Mouse (Mus musculus) forebrain, embryonic 14.5 days (tissue): ENCODE data around the gene Fbxl15. TPM values are rescaled to one million over a fixed set of nuclear protein-coding genes. Genes with fewer than 3 reads are reported as not detected.
A peak's percentile ranks its signal among the peaks of the same experiment; 100 is the strongest.

Experiments
- ATAC-seq: fragments of 200-750 bp; cut with Nextera tagmentation; 2 replicates; pipeline ENCODE4 v1.8.0; 2017; ENCODE audit warnings: mild to moderate bottlenecking, moderate library complexity
- DNase-seq: peaks from one replicate; pipeline ENCODE4 v3.0.0-alpha.2; 2015; ENCODE audit warnings: low spot score
- H3K27ac ChIP-seq: fragments of 300-500 bp; sonication (generic); 2 replicates; pipeline ENCODE4 v1.5.1; 2014; ENCODE audit warnings: low read depth, mild to moderate bottlenecking, control low read depth, low read length, moderate library complexity
- H3K27me3 ChIP-seq: fragments of 300-500 bp; sonication (generic); replicated peaks from 2 replicates; pipeline ENCODE4 v1.6.1; 2014; ENCODE audit warnings: low read length, control low read depth, mixed read lengths; ENCODE audit not compliant: control insufficient read depth, insufficient read depth
- H3K36me3 ChIP-seq: fragments of 300-500 bp; sonication (generic); 2 replicates; pipeline ENCODE4 v1.6.1; 2014; ENCODE audit warnings: low read length, control low read depth; ENCODE audit not compliant: control insufficient read depth, insufficient read depth
- H3K4me1 ChIP-seq: fragments of 300-500 bp; sonication (generic); 2 replicates; pipeline ENCODE4 v1.6.1; 2014; ENCODE audit warnings: antibody characterized with exemption, low read length, control low read depth; ENCODE audit not compliant: control insufficient read depth, insufficient read depth
- H3K4me2 ChIP-seq: fragments of 300-500 bp; sonication (generic); 2 replicates; pipeline ENCODE4 v1.6.1; 2014; ENCODE audit warnings: mild to moderate bottlenecking, control low read depth, low read length
- H3K4me3 ChIP-seq: fragments of 300-500 bp; sonication (generic); 2 replicates; pipeline ENCODE4 v1.5.1; 2014; ENCODE audit warnings: low read depth, low read length, control low read depth
- H3K9ac ChIP-seq: fragments of 300-500 bp; sonication (generic); 2 replicates; pipeline ENCODE4 v1.6.1; 2014; ENCODE audit warnings: mild to moderate bottlenecking, low read length, control low read depth, moderate library complexity
- H3K9me3 ChIP-seq: fragments of 300-500 bp; sonication (generic); replicated peaks from 2 replicates; pipeline ENCODE4 v1.6.1; 2016; ENCODE audit warnings: low read length, control low read depth, mixed read lengths; ENCODE audit not compliant: control insufficient read depth
- whole genome bisulfite sequencing: fragments of 180-500 bp; shearing (Covaris S2); extraction: QIAGEN DNeasy Blood & Tissue Kit; methylation state at CpG from one replicate; pipeline ENCODE4 v1.1.7; 2014; 5-methylcytosine and 5-hydroxymethylcytosine counted together
- polyA plus RNA-seq: library from polyadenylated mRNA; unstranded; fragments of >200 nt; fragmentation: Nextera tagmentation; extraction: Ambion mirVana; gene quantifications from 2 replicates; pipeline ENCODE4 v1.2.1, GENCODE M21; 2014

Gene Fbxl15
- polyA plus RNA-seq, 1 experiment from 2014 or later: 43.1 TPM

DNA sequence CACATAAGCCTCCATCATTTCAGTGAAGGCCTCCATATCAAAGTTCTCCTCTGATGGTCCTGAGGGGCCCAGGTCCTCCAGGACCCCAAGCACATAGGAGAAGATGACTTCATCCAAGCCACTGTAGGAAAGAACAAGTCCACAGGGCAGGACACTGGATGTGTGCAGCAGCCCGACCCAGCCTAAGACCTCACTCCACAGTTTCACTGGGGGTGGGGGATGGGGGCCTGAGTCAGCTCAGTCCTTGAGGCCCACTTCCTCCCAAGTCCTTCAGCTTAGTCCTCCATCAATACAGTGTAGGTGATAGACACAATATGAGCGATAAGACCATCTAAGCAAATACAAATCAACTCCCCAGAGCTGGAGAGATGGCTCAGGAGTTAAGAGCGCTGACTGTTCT is 4.0 kb downstream of the Fbxl15 start:
- ATAC-seq (no peak), DNase-seq (no peak)
- Histone ChIP-seq H3K4me3 (no peak overlapping the region), H3K9me3 (no peaks in the 10 kb centered on the region), H3K27me3 (no peaks in the 10 kb centered on the region), H3K9ac (no peak overlapping the region), H3K36me3 (peaks cover 27% of the 10 kb centered on the region), H3K27ac (no peak overlapping the region), H3K4me2 (no peak overlapping the region), H3K4me1 (peaks cover 16% of the 10 kb centered on the region)
- WGBS: 87% methylated on average over 3 of the region's 3 CpGs

DNA sequence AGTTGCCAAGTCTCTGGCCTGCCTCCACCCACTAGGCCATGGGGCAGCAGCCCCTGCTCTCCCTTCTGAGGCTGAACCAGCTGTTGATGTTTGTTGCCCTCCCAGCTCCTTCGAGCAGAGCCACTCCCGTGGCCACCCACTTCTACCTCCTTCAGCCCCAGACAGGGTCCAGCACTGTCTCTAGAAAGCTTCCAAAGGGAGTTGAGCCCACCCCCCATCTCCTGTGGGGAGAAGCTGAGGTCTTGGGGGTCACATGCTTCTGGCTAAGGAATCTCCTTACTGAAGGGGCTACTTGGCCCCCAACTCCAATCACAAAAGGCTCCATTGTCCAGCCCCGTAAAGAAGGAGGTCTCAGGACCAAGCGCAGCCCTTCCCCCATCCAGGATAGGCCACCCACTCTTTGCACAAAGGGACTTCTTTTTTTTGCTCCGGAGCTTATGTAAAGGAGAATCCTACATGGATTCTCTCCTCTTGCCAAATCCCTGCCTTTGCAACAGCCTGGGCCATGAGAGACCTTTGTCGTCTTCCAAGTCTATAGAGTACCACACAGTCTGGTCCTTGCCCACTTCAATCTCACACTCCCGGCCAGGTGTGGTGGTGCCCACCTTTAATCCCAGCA is 4.8 kb downstream of the Fbxl15 start:
- H3K36me3 ChIP-seq: peaks cover 27% of the 10 kb centered on the region
- peaks cover 16% of the 10 kb centered on the region for H3K4me1 ChIP-seq
- no peak for ATAC-seq
- H3K4me3 ChIP-seq: no peak overlapping the region
- H3K9ac ChIP-seq: no peak overlapping the region
- H3K9me3 ChIP-seq: no peaks in the 10 kb centered on the region
- no peak overlapping the region for H3K27ac ChIP-seq
- H3K27me3 ChIP-seq: no peaks in the 10 kb centered on the region
- DNase-seq: no peak
- WGBS: 40% methylated on average over 7 of the region's 7 CpGs
- H3K4me2 ChIP-seq: no peak overlapping the region

DNA sequence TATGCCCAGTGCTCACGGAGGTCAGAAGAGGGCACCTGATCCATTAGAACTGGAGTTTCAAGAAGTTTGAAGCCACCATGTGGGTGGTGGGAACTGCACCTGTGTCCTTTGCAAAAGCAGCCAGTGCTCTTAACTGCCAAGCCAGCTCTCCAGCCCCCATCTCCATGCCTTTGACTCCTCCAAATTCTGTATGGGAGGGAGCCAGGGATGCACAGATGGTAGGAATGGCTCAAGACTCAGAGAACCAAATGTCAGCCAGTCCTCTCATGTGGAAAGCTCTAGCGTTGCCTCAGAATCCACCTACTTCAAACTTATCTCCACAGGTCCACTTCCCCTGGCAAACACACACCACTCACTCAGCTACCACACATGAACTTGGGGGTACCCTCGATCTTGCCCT is 5.9 kb downstream of the Fbxl15 start:
- whole genome bisulfite sequencing: 92% methylated on average over 3 of the region's 3 CpGs
- Histone ChIP-seq H3K9ac (no peak overlapping the region), H3K27ac (no peak overlapping the region), H3K4me1 (peaks cover 18% of the 10 kb centered on the region), H3K36me3 (peaks cover 27% of the 10 kb centered on the region), H3K4me2 (no peak overlapping the region), H3K4me3 (no peak overlapping the region), H3K27me3 (no peaks in the 10 kb centered on the region), H3K9me3 (no peaks in the 10 kb centered on the region)
- no peak for DNase-seq
- no peak for ATAC-seq

DNA sequence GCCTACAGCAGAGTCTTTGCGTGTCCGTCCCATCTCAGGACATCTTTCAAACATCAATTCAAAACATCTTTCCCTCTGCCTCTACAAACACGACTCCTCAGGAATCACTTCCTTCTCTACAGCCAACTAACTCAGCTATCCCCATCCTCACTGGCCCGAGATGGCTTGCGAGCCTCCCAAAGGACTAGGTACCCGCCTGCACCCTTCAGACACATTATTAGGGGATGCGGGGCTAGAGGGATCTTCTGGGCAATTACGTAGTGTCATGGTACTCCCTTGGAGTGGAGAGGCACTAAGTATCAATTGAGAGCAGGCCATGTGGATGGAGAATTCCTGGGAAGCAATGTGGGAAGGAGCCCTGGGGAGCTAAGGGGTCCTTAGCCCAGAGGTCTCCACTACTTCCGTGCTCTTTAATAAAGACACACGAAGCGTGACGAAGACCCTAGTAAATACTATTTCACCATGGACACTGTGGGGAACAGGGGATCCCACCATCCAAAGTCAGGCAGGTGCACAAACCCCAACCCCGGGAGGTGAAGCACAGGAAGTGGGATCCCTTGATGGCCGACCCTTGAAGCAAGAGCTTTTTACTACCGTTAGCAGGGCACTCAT is 9.8 kb downstream of the Fbxl15 start:
- Histone ChIP-seq H3K4me3 (peak overlapping the region; percentile 66), H3K9ac (peak overlapping the region; percentile 86), H3K27ac (peak overlapping the region; percentile 75), H3K27me3 (no peaks in the 10 kb centered on the region), H3K9me3 (no peaks in the 10 kb centered on the region), H3K4me2 (peak overlapping the region; percentile 88), H3K36me3 (no peaks in the 10 kb centered on the region), H3K4me1 (peaks cover 12% of the 10 kb centered on the region)
- no peak for DNase-seq
- WGBS: 29% methylated on average over 15 of the region's 15 CpGs
- no peak; the same call in none of the 2 replicates for ATAC-seq

DNA sequence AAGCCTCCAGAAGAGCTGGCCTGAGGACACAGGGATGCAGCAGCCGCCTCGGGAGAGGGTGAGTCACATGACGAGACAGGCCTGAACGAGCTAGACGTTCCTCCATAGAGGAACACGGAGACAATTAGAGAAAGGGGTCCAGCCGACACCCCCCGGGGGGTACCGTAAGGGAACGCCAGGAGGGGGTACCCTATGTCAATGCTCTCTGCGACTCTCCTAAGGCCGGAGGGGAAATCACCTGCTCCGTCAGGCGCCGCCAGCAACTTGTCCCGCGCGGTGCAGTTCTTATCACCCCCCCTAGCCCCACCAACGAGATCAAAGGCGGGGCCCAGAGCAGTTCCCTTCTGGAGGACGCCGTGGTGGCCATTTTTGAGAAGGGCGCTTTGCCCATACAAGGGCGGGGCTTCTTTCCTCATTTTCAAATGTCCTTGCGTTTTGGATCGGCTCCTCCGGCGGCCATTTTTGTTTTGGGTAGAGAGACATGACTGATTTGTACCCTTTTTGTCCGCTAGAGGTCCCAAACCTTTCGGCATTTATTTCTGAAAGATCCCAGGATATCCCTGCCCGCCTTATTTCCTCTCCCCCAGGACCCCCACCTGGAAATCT is 10.4 kb downstream of the Fbxl15 start, which contains the start of gene Cuedc2:
Cuedc2 (minus strand) TSS at position 372 of the 606 bp plus-strand sequence.
- peak within 1 kb of the TSS; percentile 75 for H3K27ac ChIP-seq
- ATAC-seq (peak; percentile 90), DNase-seq (peak; percentile 98)
- H3K4me3 ChIP-seq: peak within 1 kb of the TSS; percentile 66
- under 1% methylated on average over 29 of the region's 31 CpGs for WGBS
- H3K27me3 ChIP-seq: no peaks in the 10 kb centered on the region
- peak within 1 kb of the TSS; percentile 88 for H3K4me2 ChIP-seq
- peaks cover 12% of the 10 kb centered on the region for H3K4me1 ChIP-seq
- no peaks in the 10 kb centered on the region for H3K9me3 ChIP-seq
- peak within 1 kb of the TSS; percentile 86 for H3K9ac ChIP-seq
- H3K36me3 ChIP-seq: no peaks in the 10 kb centered on the region

DNA sequence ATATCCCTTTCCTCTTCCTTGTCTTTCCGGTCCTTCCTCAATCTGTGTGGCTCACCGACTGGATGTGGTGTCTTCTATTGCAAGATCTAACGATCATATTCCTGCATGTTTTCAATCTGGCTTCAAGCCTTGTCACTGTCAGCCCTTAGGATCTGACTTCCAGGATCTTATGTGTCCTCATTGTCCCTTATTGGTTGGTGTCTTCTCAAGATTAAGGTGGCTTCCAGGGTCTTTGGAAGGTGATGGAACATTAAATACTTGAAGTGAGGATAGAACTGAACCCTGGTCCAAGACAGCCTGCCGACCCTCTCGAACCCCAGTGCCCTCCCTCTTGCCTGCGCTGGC is 10.9 kb downstream of the Fbxl15 start:
- no peak for ATAC-seq
- no peaks in the 10 kb centered on the region for H3K27me3 ChIP-seq

DNA sequence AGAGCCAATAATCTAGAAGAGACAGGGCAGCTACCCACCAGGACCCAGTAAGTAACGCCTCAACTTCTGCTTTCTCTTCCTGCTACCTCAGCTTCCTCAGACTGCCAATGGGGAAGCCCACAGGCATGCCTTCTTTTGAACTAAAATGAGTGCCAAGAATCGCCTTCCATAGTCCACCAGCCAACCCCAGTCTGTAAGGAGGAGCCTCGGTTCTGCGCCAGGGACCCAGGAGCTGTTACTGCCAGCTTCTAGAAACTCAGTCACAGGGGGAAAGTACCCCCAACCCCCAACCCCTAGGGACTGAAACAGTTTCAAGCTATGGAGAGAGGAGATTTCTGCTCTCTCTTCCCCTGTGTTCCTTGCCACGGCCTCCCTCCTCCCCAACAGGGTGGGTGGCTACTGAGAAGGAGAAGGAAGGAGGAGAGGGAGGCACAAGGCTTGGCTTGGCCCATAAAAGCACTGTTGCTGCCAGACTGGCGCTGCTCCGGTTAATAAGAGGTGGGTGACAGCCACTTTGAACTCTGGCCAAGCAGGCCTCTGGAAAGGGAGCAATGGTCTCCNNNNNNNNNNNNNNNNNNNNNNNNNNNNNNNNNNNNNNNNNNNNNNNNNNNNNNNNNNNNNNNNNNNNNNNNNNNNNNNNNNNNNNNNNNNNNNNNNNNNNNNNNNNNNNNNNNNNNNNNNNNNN is 11.4 kb downstream of the Fbxl15 start:
- H3K9ac ChIP-seq: peak overlapping the region; percentile 32
- H3K4me3 ChIP-seq: no peak overlapping the region
- no peaks in the 10 kb centered on the region for H3K36me3 ChIP-seq
- peak overlapping the region; percentile 88; the same call in 1 of the 2 replicates for H3K4me2 ChIP-seq
- H3K27ac ChIP-seq: peak overlapping the region; percentile 55; the same call in 1 of the 2 replicates
- WGBS: 44% methylated on average over 7 of the region's 7 CpGs
- ATAC-seq (peak; percentile 10; the same call in 1 of the 2 replicates), DNase-seq (peak; percentile 76)
- no peaks in the 10 kb centered on the region for H3K27me3 ChIP-seq
- H3K9me3 ChIP-seq: no peaks in the 10 kb centered on the region
- H3K4me1 ChIP-seq: peaks cover 12% of the 10 kb centered on the region

More for the DNA sequence above, 10.9 kb downstream of the Fbxl15 start:
- peaks cover 12% of the 10 kb centered on the region for H3K4me1 ChIP-seq
- H3K36me3 ChIP-seq: no peaks in the 10 kb centered on the region
- H3K4me3 ChIP-seq: peak overlapping the region; percentile 66
- peak overlapping the region; percentile 88 for H3K4me2 ChIP-seq
- no peak for DNase-seq
- H3K9me3 ChIP-seq: no peaks in the 10 kb centered on the region
- peak overlapping the region; percentile 55; the same call in 1 of the 2 replicates for H3K27ac ChIP-seq
- WGBS: 54% methylated on average over 6 of the region's 6 CpGs
- H3K9ac ChIP-seq: peak overlapping the region; percentile 32

DNA sequence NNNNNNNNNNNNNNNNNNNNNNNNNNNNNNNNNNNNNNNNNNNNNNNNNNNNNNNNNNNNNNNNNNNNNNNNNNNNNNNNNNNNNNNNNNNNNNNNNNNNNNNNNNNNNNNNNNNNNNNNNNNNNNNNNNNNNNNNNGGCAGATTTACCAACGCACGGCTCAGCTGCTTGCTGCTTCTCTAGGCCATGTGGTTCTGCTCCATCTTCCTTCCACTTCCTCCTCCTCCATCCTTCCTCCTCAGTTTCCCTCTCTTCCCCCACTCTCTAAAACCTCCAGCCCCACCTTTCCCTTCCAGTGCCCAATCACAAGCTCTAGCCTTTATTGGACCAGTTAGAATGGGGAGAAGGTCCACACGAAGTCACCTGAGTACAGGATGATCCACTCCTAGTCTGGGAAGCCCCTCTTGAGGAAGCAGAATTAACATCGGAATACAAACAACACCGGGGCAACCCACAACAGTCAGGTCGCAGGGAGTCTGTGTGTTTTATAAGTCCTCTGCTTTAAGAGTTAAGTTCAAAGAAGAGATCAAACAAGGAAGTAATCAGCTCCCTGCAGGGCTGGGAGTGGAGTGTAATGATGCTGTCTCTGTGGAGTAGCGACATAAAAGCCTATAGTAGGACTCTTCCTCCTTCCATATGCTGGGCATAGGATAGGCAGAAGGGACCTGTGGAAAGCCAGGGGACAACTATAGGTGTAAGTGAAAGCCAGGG is 16.9 kb downstream of the Fbxl15 start:
- Histone ChIP-seq H3K27me3 (no peaks in the 10 kb centered on the region; the same call in 1 of the 2 replicates), H3K4me2 (no peak overlapping the region), H3K4me3 (no peak overlapping the region), H3K36me3 (no peaks in the 10 kb centered on the region), H3K9ac (no peak overlapping the region), H3K9me3 (no peaks in the 10 kb centered on the region), H3K27ac (no peak overlapping the region), H3K4me1 (peaks cover 5% of the 10 kb centered on the region; the same call in 1 of the 2 replicates)
- DNase-seq (no peak), ATAC-seq (no peak)
- 24% methylated on average over 7 of the region's 7 CpGs for WGBS
